Comparison of ENCODE assay signal across 12 mouse cellular contexts in genomic region chr11:53839663-53840642, GRCm38 (mm10). TPM values are rescaled to one million over a fixed set of nuclear protein-coding genes. Genes with fewer than 3 reads are reported as not detected.
DNase-seq lines count a peak whose midpoint lies in the region; ATAC-seq and TF ChIP-seq lines count a peak whose summit lies in the region.
"Had no signal": no experiment of that assay in that cellular context is flagged by ENCODE, and none has a peak within 500 bp of the region (broad histone marks: within the 10 kb centered on the region; RNA-seq: fewer than 3 reads in every experiment).

No protein-coding gene starts in this region.

- TF ChIP-seq CTCF in gastrocnemius, adult 2 months (IDR thresholded peaks at IDR 0.05), result no peak
- no peak for TF ChIP-seq CTCF in liver, adult 2 months (IDR thresholded peaks at IDR 0.05; ENCODE audit: low read depth, low read length)

- no peak overlapping the region for H3K4me3 ChIP-seq in gastrocnemius, adult 2 months
- no peak overlapping the region for H3K4me3 ChIP-seq in liver, adult 2 months (ENCODE audit: insufficient read depth, low read depth, low read length)
- H3K4me3 ChIP-seq in liver, embryonic 11.5 days (ENCODE audit: low read depth, low read length), result no peak overlapping the region
- H3K4me3 ChIP-seq: embryonic facial prominence, embryonic 15.5 days; hindbrain, embryonic 15.5 days; megakaryocyte, embryonic 14.5 days had no signal

- peak; percentile 46 for DNase-seq in gastrocnemius, adult 2 months
- no peak for DNase-seq in gastrocnemius, postnatal 10 days
- peak; percentile 59 for DNase-seq in liver, adult 2 months (ENCODE audit: extremely low read depth, low read depth, low spot score)
- no peak for DNase-seq in liver, embryonic 11.5 days (ENCODE audit: low spot score)
- DNase-seq in naive thymus-derived CD4-positive, alpha-beta T cell, adult 2 months (ENCODE audit: low read depth), result peak; percentile 57
- no peak for DNase-seq in B cell, adult 2 months
- DNase-seq in left cerebral cortex, postnatal 10 days (ENCODE audit: extremely low spot score in 1 of 2, low spot score in 2 of 2), result no peak
- DNase-seq: cerebellum, adult 18-20 months had no signal

- H3K36me3 ChIP-seq in liver, adult 2 months (ENCODE audit: control insufficient read depth, insufficient read depth, low read length), result no peaks in the 10 kb centered on the region
- no peaks in the 10 kb centered on the region for H3K36me3 ChIP-seq in liver, embryonic 11.5 days (ENCODE audit: control insufficient read depth, insufficient read depth, low read length)
- H3K36me3 ChIP-seq: embryonic facial prominence, embryonic 15.5 days; hindbrain, embryonic 15.5 days had no signal

- TF ChIP-seq POLR2A in liver, adult 2 months (IDR thresholded peaks at IDR 0.05; ENCODE audit: extremely low read depth, insufficient read depth, low read length), result no peak

- H3K9ac ChIP-seq in liver, adult 2 months (ENCODE audit: low read depth, low read length), result no peak overlapping the region
- no peak overlapping the region for H3K9ac ChIP-seq in liver, embryonic 11.5 days (ENCODE audit: low read depth, low read length)
- H3K9ac ChIP-seq: embryonic facial prominence, embryonic 15.5 days; hindbrain, embryonic 15.5 days had no signal

- no peak overlapping the region for H3K4me2 ChIP-seq in liver, embryonic 11.5 days
- H3K4me2 ChIP-seq: embryonic facial prominence, embryonic 15.5 days; hindbrain, embryonic 15.5 days had no signal

- H3K4me1 ChIP-seq in liver, adult 2 months (ENCODE audit: control insufficient read depth, insufficient read depth, low read length), result peaks cover 5% of the 10 kb centered on the region
- peaks cover 2% of the 10 kb centered on the region; the same call in 1 of the 2 replicates for H3K4me1 ChIP-seq in liver, embryonic 11.5 days (replicated peaks; ENCODE audit: control insufficient read depth, insufficient read depth, low read length)
- H3K4me1 ChIP-seq: hindbrain, embryonic 15.5 days had no signal

- H3K27ac ChIP-seq in gastrocnemius, adult 2 months, result peak overlapping the region; percentile 6; the same call in 1 of the 2 replicates
- no peak overlapping the region for H3K27ac ChIP-seq in liver, adult 2 months (replicated peaks; ENCODE audit: insufficient read depth, low read depth, low read length)
- no peak overlapping the region for H3K27ac ChIP-seq in liver, embryonic 11.5 days (ENCODE audit: low read depth, low read length)
- H3K27ac ChIP-seq: embryonic facial prominence, embryonic 15.5 days; hindbrain, embryonic 15.5 days had no signal

- ATAC-seq in liver, embryonic 11.5 days (replicated peaks; ENCODE audit: low FRiP score), result no peak
- ATAC-seq in activated CD4-positive, CD25-positive, alpha-beta regulatory T cell, adult 4 months, result peak; percentile 28

- no peaks in the 10 kb centered on the region for H3K79me2 ChIP-seq in liver, adult 2 months (ENCODE audit: control insufficient read depth, insufficient read depth, low read length)

- H3K9me3 ChIP-seq in liver, embryonic 11.5 days (ENCODE audit: control insufficient read depth, low read length), result no peaks in the 10 kb centered on the region
- H3K9me3 ChIP-seq: embryonic facial prominence, embryonic 15.5 days; hindbrain, embryonic 15.5 days; megakaryocyte, embryonic 14.5 days had no signal

- H3K27me3 ChIP-seq in liver, adult 2 months (ENCODE audit: control insufficient read depth, insufficient read depth, low read length), result no peaks in the 10 kb centered on the region
- no peaks in the 10 kb centered on the region for H3K27me3 ChIP-seq in liver, embryonic 11.5 days (replicated peaks; ENCODE audit: control insufficient read depth, insufficient read depth, low read length)
- H3K27me3 ChIP-seq: embryonic facial prominence, embryonic 15.5 days; hindbrain, embryonic 15.5 days had no signal

- 52% methylated on average over 8 of the region's 8 CpGs for WGBS in liver, adult 2 months
- 50% methylated on average over 8 of the region's 8 CpGs for WGBS in liver, embryonic 11.5 days

- intact Hi-C loops in gastrocnemius, adult 2 months (cut with DNase I), result no loop called here
- intact Hi-C loops in left cerebral cortex, postnatal 10 days (cut with DNase I), result no loop called here

RNA-seq across cellular contexts. Expression of gene Gm12216, which starts 19.1 kb away (rescaled TPM):
- 1 to 10 TPM in 1 of 2 experiments, under 1 TPM in 1; 0.87 to 1.4 TPM for total RNA-seq in gastrocnemius, adult 2 months (2021)
- total RNA-seq in gastrocnemius, postnatal 10 days (2021), result 1 to 10 TPM; 3.5 to 4.0 TPM
- 2.2 and 3.2 TPM in 2 replicates for total RNA-seq in liver, adult 2 months (2014; rRNA removed)
- 2.4 and 2.7 TPM in 2 replicates for polyA plus RNA-seq in liver, adult 2 months (2012; rRNA removed)
- polyA plus RNA-seq in liver, embryonic 11.5 days (2014; fragmentation: Nextera tagmentation; extraction: Ambion mirVana), result 0.51 TPM in 1 of 2 replicates, not detected in the other
- polyA plus RNA-seq in activated CD4-positive, CD25-positive, alpha-beta regulatory T cell, adult 4 months (2017; shearing (Covaris generic)), result 10 to 100 TPM; 24.2 to 36.5 TPM
- total RNA-seq in left cerebral cortex, postnatal 10 days (2021), result 1 to 10 TPM in 1 of 2 experiments, under 1 TPM in 1; 0.85 to 1.5 TPM

RNA-seq across cellular contexts. Expression of gene Slc22a5, which starts 51.5 kb away (rescaled TPM):
- 10 to 100 TPM in 1 of 2 experiments, 1 to 10 TPM in 1; 7.6 to 11.0 TPM for total RNA-seq in gastrocnemius, adult 2 months (2021)
- 10 to 100 TPM in 1 of 2 experiments, 1 to 10 TPM in 1; 7.4 to 10.7 TPM for total RNA-seq in gastrocnemius, postnatal 10 days (2021)
- total RNA-seq in liver, adult 2 months (2014; rRNA removed), result 19.7 and 20.8 TPM in 2 replicates
- 14.7 and 17.0 TPM in 2 replicates for polyA plus RNA-seq in liver, adult 2 months (2012; rRNA removed)
- polyA plus RNA-seq in liver, embryonic 11.5 days (2014; fragmentation: Nextera tagmentation; extraction: Ambion mirVana), result 4.4 and 4.8 TPM in 2 replicates
- 10 to 100 TPM; 10.8 to 16.0 TPM for polyA plus RNA-seq in activated CD4-positive, CD25-positive, alpha-beta regulatory T cell, adult 4 months (2017; shearing (Covaris generic))
- 10 to 100 TPM; 10.4 to 14.2 TPM for total RNA-seq in left cerebral cortex, postnatal 10 days (2021)

Comparison
In these comparisons a context has a peak if more than half of its experiments do, and no peak if none do; other contexts are left out.
1. DNase-seq: peak in gastrocnemius, adult 2 months (single experiment), liver, adult 2 months (single experiment) and naive thymus-derived CD4-positive, alpha-beta T cell, adult 2 months (single experiment); none in gastrocnemius, postnatal 10 days (single experiment), liver, embryonic 11.5 days (single experiment), B cell, adult 2 months (0 of 2) and left cerebral cortex, postnatal 10 days (0 of 2).